Mouse (Mus musculus) retina, postnatal 7 days (tissue): ENCODE results near the gene Vdac1.

Experiments
- DNase-seq: peaks from one replicate; pipeline ENCODE4 v3.0.0-alpha.2; 2012; ENCODE audit warnings: low read depth, low spot score

The Vdac1 gene

DNA sequence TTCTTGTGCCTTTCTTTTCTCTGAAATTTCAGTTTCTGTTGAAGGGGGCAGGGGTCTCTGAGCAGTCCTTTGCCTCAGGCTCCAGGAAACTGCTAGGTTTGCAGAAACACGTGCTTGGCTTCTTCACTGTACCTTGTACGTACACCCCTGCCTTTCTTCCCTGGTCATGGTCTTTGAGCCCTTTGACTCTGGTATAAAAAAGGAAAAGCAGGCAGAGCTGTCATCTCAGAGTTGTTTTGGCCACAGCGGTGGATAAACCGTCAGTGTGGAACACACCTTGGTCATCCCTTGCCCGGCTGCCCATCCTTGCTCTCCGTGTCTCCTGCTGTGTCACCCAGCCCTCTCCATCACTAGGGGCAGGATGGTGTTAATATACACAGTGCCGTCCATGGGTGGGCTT lies 59.2 kb downstream of the Vdac1 start:
- no peak for DNase-seq

- no peak for DNase-seq
These were observed 59.8 kb downstream of the Vdac1 start for GRCm38 (mm10) chr11:52420296-52421052.

DNA sequence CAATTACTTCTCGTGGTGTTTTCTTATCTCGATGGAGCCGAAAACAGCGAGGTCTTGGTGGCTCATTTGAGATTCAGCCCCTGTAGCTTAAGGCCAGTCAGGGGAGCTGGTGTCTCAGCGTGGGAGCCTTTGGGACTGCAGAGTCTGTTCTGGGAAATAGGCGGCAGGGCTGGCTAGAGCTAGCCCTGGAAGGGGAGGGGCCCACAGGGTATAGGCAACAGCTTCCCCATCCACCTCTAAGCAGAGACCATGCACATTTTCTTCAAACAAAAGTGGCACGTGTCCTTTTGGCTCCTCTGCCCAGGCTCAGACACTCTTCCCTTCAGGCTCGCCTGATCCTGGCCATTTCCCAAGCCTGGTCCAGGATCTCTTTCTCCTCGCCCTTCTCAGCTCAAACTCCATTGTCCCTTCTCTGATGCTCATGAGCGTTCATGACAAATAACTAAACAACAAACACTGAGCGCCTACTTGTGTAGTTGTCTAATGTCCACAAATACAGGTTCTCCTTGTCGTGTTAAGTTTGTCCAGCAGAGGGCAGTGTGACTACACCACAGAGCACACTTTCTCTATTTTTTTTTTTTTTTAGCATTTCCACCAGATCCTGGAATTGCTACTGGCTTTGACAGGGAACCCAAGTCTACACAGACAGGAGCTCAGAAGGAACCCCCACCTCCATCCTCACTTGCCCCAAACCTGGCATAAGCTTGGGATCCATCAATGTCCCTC lies 60.6 kb downstream of the Vdac1 start:
- peak; percentile 54 for DNase-seq

DNA sequence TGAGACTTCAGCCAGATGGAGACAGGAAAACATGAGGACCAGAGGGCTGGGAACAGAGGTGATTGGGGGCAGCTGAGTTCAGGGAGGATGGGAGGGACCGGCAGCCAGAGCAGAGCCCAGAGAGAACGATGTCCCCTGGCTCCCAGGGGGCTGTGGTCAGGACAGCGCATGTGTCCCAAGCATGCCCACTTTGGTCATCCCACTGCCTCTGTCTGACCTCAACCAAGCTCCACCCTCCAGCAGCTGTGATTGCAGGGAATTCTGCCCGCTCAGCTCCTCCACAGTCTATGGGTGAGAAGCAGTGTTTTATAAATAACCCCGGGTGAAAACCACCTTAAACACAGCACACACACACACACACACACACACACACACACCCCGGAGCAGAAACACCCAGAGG lies 68.8 kb downstream of the Vdac1 start:
- no peak for DNase-seq

DNA sequence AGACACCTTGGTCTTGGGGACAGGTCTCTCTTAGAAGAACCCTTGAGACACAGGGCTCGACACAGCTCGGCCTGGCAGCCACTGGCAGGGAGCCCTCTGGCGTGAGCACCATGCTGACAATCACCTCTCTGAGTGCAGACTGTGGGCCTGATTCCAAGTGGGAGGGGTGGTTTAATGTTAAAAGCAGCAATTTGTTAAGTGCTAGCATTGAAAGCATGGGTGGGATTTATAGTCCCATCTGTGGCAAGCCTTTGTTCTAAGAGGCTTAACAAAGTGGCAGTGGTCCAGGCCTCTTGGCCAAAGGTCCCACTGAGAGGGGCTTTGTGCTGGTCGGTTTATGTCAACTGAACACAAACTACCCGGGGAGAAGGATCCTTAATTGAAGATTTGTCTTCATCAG lies 70.9 kb downstream of the Vdac1 start:
- DNase-seq, result peak; percentile 63

DNA sequence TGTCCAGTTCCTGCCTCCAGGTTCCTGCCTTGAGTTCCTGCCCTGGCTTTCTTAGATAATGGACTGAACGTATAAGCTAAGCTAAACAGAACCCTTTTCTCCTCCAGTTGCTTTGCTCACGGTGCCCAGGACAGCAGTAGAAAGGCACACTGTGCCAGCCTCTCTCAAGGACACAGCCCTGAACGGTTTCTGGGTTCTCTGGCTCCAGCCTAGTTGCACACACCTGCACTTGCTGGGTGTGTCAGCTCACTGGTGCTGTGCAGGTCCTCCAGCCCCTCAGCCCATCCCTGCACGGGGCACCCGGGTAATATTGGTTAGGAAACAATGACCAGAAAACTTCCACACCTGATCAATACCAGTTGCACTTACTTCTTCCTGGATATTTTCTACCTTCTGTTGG lies 71.5 kb downstream of the Vdac1 start:
- DNase-seq, result no peak

DNA sequence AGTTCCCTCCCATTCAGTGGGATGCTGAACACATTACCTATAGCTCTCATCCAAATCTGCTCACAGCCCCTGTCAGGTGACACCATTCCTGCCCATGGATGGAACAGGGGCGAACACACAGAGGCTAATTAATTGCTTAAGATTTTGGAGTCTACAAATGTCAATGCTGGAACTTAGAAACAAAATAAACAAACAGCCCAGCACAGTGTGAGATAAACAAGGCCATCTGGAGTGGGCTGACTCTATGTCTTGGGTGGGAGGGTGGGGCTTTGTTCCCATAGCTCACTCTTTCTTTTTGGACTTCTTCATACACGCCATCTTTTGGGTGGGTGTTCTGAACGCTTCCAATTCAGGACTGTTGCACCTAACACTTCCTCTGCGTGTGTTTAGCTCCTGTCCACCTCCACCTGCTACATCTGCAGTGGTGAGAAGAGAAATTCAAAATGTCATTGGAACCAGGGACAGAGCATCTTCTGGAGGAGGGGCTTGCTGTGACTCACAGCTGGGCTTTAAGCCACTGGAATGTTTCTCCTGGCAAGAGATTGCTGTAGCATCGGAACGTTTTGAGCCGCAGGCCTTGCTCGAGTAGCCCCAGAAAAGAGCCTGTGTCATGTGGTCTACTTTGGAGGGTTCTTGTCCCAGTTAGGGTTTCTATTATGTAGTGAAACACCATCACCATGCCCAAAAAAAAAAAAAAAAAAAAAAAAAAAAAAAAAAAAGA lies 72.6 kb downstream of the Vdac1 start:
- no peak for DNase-seq

GRCm38 (mm10) chr11:52433797-52434195 lies 73.1 kb downstream of the Vdac1 start:
- no peak for DNase-seq

- DNase-seq, result no peak
These were observed 74.8 kb downstream of the Vdac1 start for GRCm38 (mm10) chr11:52435466-52435865.

DNA sequence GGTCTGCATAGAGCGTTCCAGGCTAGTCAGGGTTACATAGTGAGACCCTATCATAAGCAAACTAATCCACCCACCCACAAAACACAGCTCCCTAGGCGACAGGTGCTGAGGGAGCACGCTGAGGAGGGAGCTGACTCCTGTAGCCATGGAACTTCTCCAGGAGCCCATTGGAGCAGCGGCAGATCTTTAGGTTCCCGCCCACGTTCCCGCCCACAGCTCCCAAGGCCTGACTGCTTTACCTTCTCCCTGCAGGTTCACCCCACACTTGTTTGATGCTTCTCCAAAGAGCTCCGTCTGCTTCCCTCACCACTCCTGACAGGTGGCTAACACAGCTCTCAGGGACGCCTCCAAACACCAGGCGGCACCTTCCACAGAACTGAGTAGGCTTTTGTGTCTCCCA lies 76.5 kb downstream of the Vdac1 start:
- no peak for DNase-seq
